Mouse (Mus musculus) ES-E14 (cell line): ENCODE data around the gene Rit1.

Source experiments
- CHD2 ChIP-seq: IDR thresholded peaks from 2 replicates; pipeline ENCODE4 v1.6.1; 2014; ENCODE audit warnings: mild to moderate bottlenecking, low read depth, low read length, inconsistent platforms
- HCFC1 ChIP-seq: IDR thresholded peaks from 2 replicates; pipeline ENCODE4 v1.6.1; 2012; ENCODE audit warnings: low read length, inconsistent platforms, borderline replicate concordance; ENCODE audit not compliant: insufficient read depth
- MAFK ChIP-seq: IDR thresholded peaks from 2 replicates; pipeline ENCODE4 v1.6.1; 2014; ENCODE audit warnings: mild to moderate bottlenecking, low read depth, low read length, inconsistent platforms; ENCODE audit not compliant: insufficient read depth
- ZC3H11A ChIP-seq: IDR thresholded peaks from 2 replicates; pipeline ENCODE4 v1.6.1; 2012; ENCODE audit warnings: low read depth, mild to moderate bottlenecking, inconsistent platforms, low read length, borderline replicate concordance
- ZNF384 ChIP-seq: IDR thresholded peaks from 2 replicates; pipeline ENCODE4 v1.6.1; 2012; ENCODE audit warnings: low read depth, low read length, inconsistent platforms

- TF ChIP-seq HCFC1 (no peak), ZNF384 (no peak), MAFK (no peak), CHD2 (no peak), ZC3H11A (no peak)
These were observed 27.6 kb upstream of the Rit1 start for GRCm38 (mm10) chr3:88689079-88689478.
